ENCODE assay signal across 8 mouse cellular contexts in the genomic region with DNA sequence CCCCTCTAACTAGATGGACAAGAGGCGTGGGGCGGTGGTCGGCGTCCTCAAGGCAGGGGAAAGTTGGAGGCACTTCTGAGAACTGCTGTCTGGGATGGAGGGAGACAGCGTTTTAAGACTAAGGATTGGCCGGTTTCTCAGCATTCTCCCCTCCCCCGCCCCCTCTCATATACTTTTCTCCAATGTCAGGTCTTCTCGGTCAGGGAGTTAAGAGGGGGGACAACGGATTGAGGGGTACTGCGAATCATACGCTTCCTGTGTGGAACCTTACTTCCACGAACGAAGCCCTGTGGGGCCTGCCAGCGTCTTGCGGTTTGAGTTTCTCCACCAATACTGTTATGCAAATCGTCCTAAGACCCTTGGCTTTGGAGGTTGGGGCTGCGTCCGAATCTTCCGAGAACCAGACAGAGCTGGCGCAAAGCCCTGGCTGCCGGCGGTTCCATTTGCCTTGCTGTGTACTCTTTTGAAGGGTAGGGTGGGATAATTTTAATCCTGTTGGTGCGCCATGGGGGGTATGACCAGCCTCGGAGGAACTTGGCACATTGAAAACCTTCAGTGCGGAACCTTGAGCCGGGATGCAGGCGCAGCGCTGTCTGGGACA. TPM values are rescaled to one million over a fixed set of nuclear protein-coding genes. Genes with fewer than 3 reads are reported as not detected.
DNase-seq lines count a peak whose midpoint lies in the region; ATAC-seq lines count a peak whose summit lies in the region.

No protein-coding gene starts in this region.

- H3K4me2 ChIP-seq in heart, embryonic 12.5 days, result peak overlapping the region; percentile 100
- peak overlapping the region; percentile 100 for H3K4me2 ChIP-seq in kidney, embryonic 15.5 days

- no peaks in the 10 kb centered on the region for H3K9me3 ChIP-seq in heart, embryonic 12.5 days (replicated peaks)
- no peaks in the 10 kb centered on the region for H3K9me3 ChIP-seq in kidney, embryonic 15.5 days (replicated peaks)

- H3K4me3 ChIP-seq in heart, embryonic 12.5 days, result peak overlapping the region; percentile 64
- H3K4me3 ChIP-seq in kidney, embryonic 15.5 days (replicated peaks), result peak overlapping the region; percentile 62

- under 1% methylated on average over 28 of the region's 28 CpGs for WGBS in heart, embryonic 12.5 days
- WGBS in kidney, embryonic 15.5 days, result under 1% methylated on average over 28 of the region's 28 CpGs

- peak; percentile 21 to 27 for DNase-seq in spleen, adult 18-20 months
- DNase-seq in spleen, adult 12 weeks (ENCODE audit: low spot score), result no peak
- peak; percentile 55 for DNase-seq in embryo, embryonic 9.5 days (ENCODE audit: extremely low spot score)
- DNase-seq in lung, postnatal 25 days (ENCODE audit: low spot score), result peak; percentile 22
- DNase-seq in retina, embryonic 14.5 days (ENCODE audit: low spot score), result peak; percentile 46
- no peak for DNase-seq in layer of hippocampus, adult 18-20 months (ENCODE audit: low spot score in 2 of 2)

- peaks cover 11% of the 10 kb centered on the region for H3K4me1 ChIP-seq in heart, embryonic 12.5 days (replicated peaks)
- H3K4me1 ChIP-seq in kidney, embryonic 15.5 days, result peaks cover 25% of the 10 kb centered on the region

- ATAC-seq in heart, embryonic 12.5 days (ENCODE audit: insufficient number of reproducible peaks, low FRiP score), result no peak
- ATAC-seq in kidney, embryonic 15.5 days (replicated peaks; ENCODE audit: low FRiP score), result peak; percentile 45

- H3K27ac ChIP-seq in heart, embryonic 12.5 days (ENCODE audit: poor library complexity, severe bottlenecking), result no peak overlapping the region
- H3K27ac ChIP-seq in kidney, embryonic 15.5 days, result no peak overlapping the region

- no peaks in the 10 kb centered on the region for H3K36me3 ChIP-seq in heart, embryonic 12.5 days
- no peaks in the 10 kb centered on the region for H3K36me3 ChIP-seq in kidney, embryonic 15.5 days

- H3K9ac ChIP-seq in heart, embryonic 12.5 days, result peak overlapping the region; percentile 67; the same call in 1 of the 2 replicates
- H3K9ac ChIP-seq in kidney, embryonic 15.5 days, result no peak overlapping the region

- peaks cover 32% of the 10 kb centered on the region for H3K27me3 ChIP-seq in heart, embryonic 12.5 days (replicated peaks)
- peaks cover 26% of the 10 kb centered on the region for H3K27me3 ChIP-seq in kidney, embryonic 15.5 days

RNA-seq across cellular contexts. Expression of gene Aff1, which starts 1.0 kb away (rescaled TPM):
- 11.4 and 13.4 TPM in 2 replicates for polyA plus RNA-seq in heart, embryonic 12.5 days (2016; fragmentation: Nextera tagmentation; extraction: Ambion mirVana)
- 12.2 and 12.3 TPM in 2 replicates for polyA plus RNA-seq in kidney, embryonic 15.5 days (2015; fragmentation: Nextera tagmentation; extraction: Ambion mirVana)
- 10 to 100 TPM; 20.8 to 23.0 TPM for total RNA-seq in layer of hippocampus, adult 18-20 months (2021)

RNA-seq across cellular contexts. Expression of gene 1700016H13Rik, which starts 37.3 kb away (rescaled TPM):
- polyA plus RNA-seq in heart, embryonic 12.5 days (2016; fragmentation: Nextera tagmentation; extraction: Ambion mirVana), result 0.18 and 0.26 TPM in 2 replicates
- 0.22 TPM in 1 of 2 replicates, not detected in the other for polyA plus RNA-seq in kidney, embryonic 15.5 days (2015; fragmentation: Nextera tagmentation; extraction: Ambion mirVana)
- total RNA-seq in layer of hippocampus, adult 18-20 months (2021), result not detected

Comparison
In these comparisons a context has a peak if more than half of its experiments do, and no peak if none do; other contexts are left out.
1. DNase-seq: peak in spleen, adult 18-20 months (2 of 2), embryo, embryonic 9.5 days (single experiment), lung, postnatal 25 days (single experiment) and retina, embryonic 14.5 days (single experiment); none in spleen, adult 12 weeks (single experiment) and layer of hippocampus, adult 18-20 months (0 of 2).